Mouse (Mus musculus): ENCODE measurements at regions not wholly inside any gene's neighbourhood (a gene's known extent, or its start where the extent isn't known, plus 50 kb on each side); places are given as distances from the start of the nearest gene placed in this dataset.

- no peak for DNase-seq (ENCODE audit: low spot score)
Measured at GRCm38 (mm10) chr8:23314275-23315123, 903.3 kb downstream of the Mrps31 start.

- no peak for DNase-seq (ENCODE audit: low spot score)
Measured at GRCm38 (mm10) chr8:23319556-23319955, 908.4 kb downstream of the Mrps31 start.

GRCm38 (mm10) chr8:23321166-23321565 is 910.0 kb downstream of the Mrps31 start:
- no peak for DNase-seq (ENCODE audit: low spot score)

DNA sequence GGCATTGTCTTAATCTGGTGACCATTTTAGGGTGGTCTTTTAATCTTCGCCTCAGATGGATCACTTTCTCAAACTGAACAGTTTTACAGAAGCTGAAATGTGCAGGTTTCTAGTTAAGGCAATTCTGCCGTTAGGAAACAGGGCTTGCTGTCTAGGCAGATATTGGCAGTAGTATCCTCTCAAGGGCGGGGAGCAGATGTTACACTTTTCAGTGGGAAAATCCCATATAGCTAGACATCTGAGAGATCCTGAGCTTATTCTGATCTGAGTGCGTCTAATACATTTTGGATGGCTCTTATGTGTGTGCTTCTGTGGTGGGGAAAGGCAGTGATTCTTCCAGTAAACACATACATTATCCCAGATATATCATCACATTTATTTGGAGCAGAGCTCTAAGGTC is 916.1 kb downstream of the Mrps31 start:
- DNase-seq (ENCODE audit: low spot score) = no peak

GRCm38 (mm10) chr8:23344161-23344560 is 933.0 kb downstream of the Mrps31 start:
- peak; percentile 6 for DNase-seq (ENCODE audit: low spot score)

GRCm38 (mm10) chr8:23351367-23351930 is 940.3 kb downstream of the Mrps31 start:
- no peak for DNase-seq (ENCODE audit: low spot score)

DNA sequence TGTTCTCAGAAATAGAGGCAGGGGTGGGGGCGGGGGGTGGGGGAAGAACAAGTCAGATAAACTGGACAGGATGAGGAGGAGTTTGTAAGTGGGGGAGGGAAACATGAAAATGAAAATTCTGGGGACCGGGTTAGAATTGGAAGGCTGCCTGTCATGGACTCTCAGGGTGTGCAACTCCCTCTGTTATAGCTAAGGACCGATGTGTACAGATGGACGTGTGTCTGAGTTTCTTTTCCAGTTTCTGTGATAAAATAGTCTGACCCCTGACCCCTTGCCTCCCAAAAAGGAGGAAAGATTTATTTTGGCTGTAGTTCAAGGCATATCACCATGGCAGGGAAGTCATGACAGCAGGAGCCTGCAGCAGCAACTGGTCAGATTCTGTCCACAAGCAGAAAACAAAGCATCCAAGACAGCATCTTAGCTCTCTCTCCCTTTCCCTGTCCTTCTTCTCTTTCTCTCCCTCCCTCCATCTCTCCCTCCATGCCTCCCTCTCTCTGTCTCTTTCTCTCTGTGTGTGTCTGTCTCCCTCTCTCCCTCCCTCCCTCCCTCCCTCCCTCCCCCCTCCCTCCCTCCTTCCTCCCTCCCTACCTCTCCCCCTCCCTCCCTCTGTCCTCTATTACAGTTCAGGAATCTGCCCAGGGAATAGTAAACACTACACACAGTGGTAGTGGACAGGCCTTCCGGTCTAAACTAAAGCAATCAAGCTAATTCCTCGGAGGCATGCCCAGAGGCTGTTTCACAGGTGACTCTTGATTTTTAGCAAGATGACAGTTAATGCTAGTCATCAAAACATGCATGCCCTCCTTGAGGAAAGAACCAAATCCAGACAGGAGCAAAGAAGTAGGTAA is 941.3 kb downstream of the Mrps31 start:
- peak; percentile 4 for DNase-seq (ENCODE audit: low spot score)

DNA sequence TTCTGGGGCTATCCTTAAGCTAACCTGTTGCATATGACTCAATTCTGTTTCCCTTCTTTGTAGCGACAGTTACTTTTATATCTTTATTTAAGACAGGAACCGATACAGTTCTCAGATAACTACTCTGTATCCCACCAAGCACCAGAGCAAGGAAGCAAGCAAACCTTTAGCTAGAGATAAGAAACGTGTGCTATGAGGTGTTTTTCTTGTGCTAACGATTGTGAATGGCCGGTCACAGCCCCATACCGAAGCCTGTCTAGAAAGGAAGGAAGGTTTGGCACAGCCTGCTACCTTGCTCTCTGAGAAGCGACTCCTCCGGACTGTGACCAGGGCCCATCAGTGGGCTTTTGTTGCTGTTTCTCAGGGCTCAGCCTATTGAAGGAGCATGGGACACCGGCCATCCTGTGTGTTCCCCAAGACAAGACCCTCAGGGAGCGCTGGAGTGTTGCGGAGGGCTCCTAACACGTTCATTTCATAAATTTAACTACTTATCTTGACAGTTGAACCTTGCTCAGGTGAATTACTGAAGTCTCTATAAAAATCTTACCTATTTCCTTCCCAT is 949.0 kb downstream of the Mrps31 start:
- DNase-seq (ENCODE audit: low spot score) = no peak

- no peak for DNase-seq (ENCODE audit: low spot score)
Measured at GRCm38 (mm10) chr8:23360850-23361274, 949.7 kb downstream of the Mrps31 start.

Data from heart, adult 8-10 months (tissue).